Mouse (Mus musculus) kidney, embryonic 16.5 days (tissue): ENCODE measurements around the gene Rspry1. TPM values are rescaled to one million over a fixed set of nuclear protein-coding genes. Genes with fewer than 3 reads are reported as not detected.

Source experiments
- ATAC-seq: fragments of 200-750 bp; cut with Nextera tagmentation; 2 replicates; pipeline ENCODE4 v1.8.0; 2017; ENCODE audit warnings: moderate TSS enrichment; ENCODE audit not compliant: low FRiP score, low TSS enrichment
- H3K27ac ChIP-seq: fragments of 300-500 bp; sonication (generic); 2 replicates; pipeline ENCODE4 v1.5.1; 2014; ENCODE audit warnings: low read length
- H3K27me3 ChIP-seq: fragments of 300-500 bp; sonication (generic); 2 replicates; pipeline ENCODE4 v1.6.1; 2014; ENCODE audit warnings: low read length, control low read depth, mixed read lengths; ENCODE audit not compliant: insufficient read depth
- H3K36me3 ChIP-seq: fragments of 300-500 bp; sonication (generic); 2 replicates; pipeline ENCODE4 v1.6.1; 2014; ENCODE audit warnings: low read length, control low read depth, mixed read lengths; ENCODE audit not compliant: insufficient read depth
- H3K4me1 ChIP-seq: fragments of 300-500 bp; sonication (generic); 2 replicates; pipeline ENCODE4 v1.6.1; 2014; ENCODE audit warnings: low read length, control low read depth, mixed read lengths; ENCODE audit not compliant: insufficient read depth
- H3K4me2 ChIP-seq: fragments of 300-500 bp; sonication (generic); replicated peaks from 2 replicates; pipeline ENCODE4 v1.6.1; 2014; ENCODE audit warnings: low read depth, low read length
- H3K4me3 ChIP-seq: fragments of 300-500 bp; sonication (generic); 2 replicates; pipeline ENCODE4 v1.5.1; 2014; ENCODE audit warnings: mild to moderate bottlenecking, low read length
- H3K9ac ChIP-seq: fragments of 300-500 bp; sonication (generic); replicated peaks from 2 replicates; pipeline ENCODE4 v1.6.1; 2014; ENCODE audit warnings: low read length
- H3K9me3 ChIP-seq: fragments of 300-500 bp; sonication (generic); 2 replicates; pipeline ENCODE4 v1.6.1; 2016; ENCODE audit warnings: low read length, control low read depth
- WGBS: fragments of 180-500 bp; shearing (Covaris S2); extraction: QIAGEN DNeasy Blood & Tissue Kit; methylation state at CpG from one replicate; pipeline ENCODE4 v1.1.7; 2014; 5-methylcytosine and 5-hydroxymethylcytosine counted together
- polyA plus RNA-seq: library from polyadenylated mRNA; unstranded; fragments of >200 nt; fragmentation: Nextera tagmentation; extraction: Ambion mirVana; gene quantifications from 2 replicates; pipeline ENCODE4 v1.2.1, GENCODE M21; 2015

Rspry1 gene
- polyA plus RNA-seq, 1 experiment from 2014 or later: 39.1 TPM

- Histone ChIP-seq H3K27me3 (no peaks in the 10 kb centered on the region), H3K9ac (no peak overlapping the region), H3K4me2 (no peak overlapping the region), H3K4me1 (no peaks in the 10 kb centered on the region), H3K27ac (no peak overlapping the region), H3K4me3 (no peak overlapping the region), H3K36me3 (peaks cover 46% of the 10 kb centered on the region), H3K9me3 (no peaks in the 10 kb centered on the region)
- WGBS: 62% methylated on average over 1 of the region's 1 CpGs
- no peak for ATAC-seq
These were observed 43.5 kb downstream of the Rspry1 start for GRCm38 (mm10) chr8:94645202-94645601.

DNA sequence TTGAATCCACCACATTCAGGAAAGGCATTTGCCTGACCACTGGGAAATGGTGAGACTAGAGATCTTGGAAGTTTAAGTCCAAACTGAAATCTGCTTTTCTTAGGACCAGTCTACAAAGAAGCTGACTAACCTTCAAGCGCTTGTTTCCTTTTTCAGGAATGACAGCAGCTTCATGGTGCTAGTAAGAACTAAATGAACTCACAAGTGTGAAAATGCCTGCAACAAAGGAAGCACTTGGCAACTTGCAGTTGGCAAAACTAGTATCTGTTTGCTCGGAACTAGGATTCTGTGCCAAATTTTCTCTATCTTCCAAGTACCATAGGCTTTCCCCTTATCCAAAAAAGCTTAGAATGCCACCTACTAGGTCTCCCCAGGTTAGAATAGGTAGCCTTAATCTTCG, 44.4 kb downstream of the Rspry1 start:
- Histone ChIP-seq H3K27me3 (no peaks in the 10 kb centered on the region), H3K4me2 (no peak overlapping the region), H3K4me3 (no peak overlapping the region), H3K27ac (no peak overlapping the region), H3K36me3 (peaks cover 37% of the 10 kb centered on the region), H3K4me1 (no peaks in the 10 kb centered on the region), H3K9me3 (no peaks in the 10 kb centered on the region), H3K9ac (no peak overlapping the region)
- WGBS: 94% methylated on average over 3 of the region's 3 CpGs
- ATAC-seq: no peak

DNA sequence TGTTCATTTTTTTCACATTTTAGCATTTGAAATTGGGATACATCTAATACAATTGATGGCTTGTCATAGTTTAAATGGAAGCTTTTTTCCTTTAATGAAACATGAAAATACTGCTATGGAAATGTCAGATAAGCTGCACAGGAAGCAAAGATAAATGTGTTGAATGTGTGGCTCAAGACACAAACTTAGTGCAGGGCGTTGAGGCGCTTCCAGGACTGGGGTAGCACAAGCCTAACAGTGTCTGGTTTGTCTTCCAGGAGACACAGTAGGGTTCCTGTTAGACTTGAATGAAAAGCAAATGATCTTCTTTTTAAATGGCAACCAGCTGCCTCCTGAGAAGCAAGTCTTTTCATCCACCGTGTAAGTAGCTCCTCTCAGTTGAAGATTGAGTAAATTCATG, 47.8 kb downstream of the Rspry1 start:
- no peak for ATAC-seq
- H3K4me1 ChIP-seq: no peaks in the 10 kb centered on the region
- no peak overlapping the region for H3K27ac ChIP-seq
- no peak overlapping the region for H3K9ac ChIP-seq
- no peaks in the 10 kb centered on the region for H3K27me3 ChIP-seq
- no peak overlapping the region for H3K4me3 ChIP-seq
- no peaks in the 10 kb centered on the region for H3K9me3 ChIP-seq
- WGBS: 85% methylated on average over 3 of the region's 3 CpGs
- peaks cover 37% of the 10 kb centered on the region for H3K36me3 ChIP-seq
- H3K4me2 ChIP-seq: no peak overlapping the region

DNA sequence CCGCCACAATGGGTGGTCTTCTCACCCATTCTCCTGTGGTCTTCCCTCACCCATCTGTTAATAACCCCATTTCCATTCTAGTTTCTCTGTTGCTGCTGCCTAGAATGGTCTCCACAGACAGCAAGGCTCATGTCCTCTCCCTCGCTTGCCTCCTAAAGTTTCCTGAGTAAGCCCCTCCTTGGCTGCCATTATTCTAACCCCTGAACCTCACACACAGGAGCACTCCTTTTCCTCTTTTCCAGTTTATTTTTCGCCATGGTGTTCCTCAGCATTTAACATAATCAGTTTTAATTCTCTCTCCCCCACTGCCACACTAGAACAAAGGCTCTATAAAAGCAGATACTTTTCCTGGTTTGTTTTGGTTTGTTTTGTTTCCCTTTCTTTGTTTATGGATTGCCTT, 51.2 kb downstream of the Rspry1 start:
- WGBS: 89% methylated on average over 3 of the region's 3 CpGs
- H3K9me3 ChIP-seq: no peaks in the 10 kb centered on the region
- H3K9ac ChIP-seq: no peak overlapping the region
- ATAC-seq: no peak
- H3K4me1 ChIP-seq: no peaks in the 10 kb centered on the region
- H3K27me3 ChIP-seq: no peaks in the 10 kb centered on the region
- H3K27ac ChIP-seq: no peak overlapping the region
- no peak overlapping the region for H3K4me2 ChIP-seq
- H3K4me3 ChIP-seq: no peak overlapping the region
- H3K36me3 ChIP-seq: peaks cover 28% of the 10 kb centered on the region

- Histone ChIP-seq H3K27ac (no peak overlapping the region), H3K9ac (no peak overlapping the region), H3K4me2 (no peak overlapping the region), H3K4me3 (no peak overlapping the region), H3K27me3 (no peaks in the 10 kb centered on the region), H3K9me3 (no peaks in the 10 kb centered on the region), H3K36me3 (peaks cover 30% of the 10 kb centered on the region), H3K4me1 (no peaks in the 10 kb centered on the region)
- no peak for ATAC-seq
These were observed 53.3 kb downstream of the Rspry1 start for GRCm38 (mm10) chr8:94654994-94655393.

- no peak overlapping the region for H3K4me3 ChIP-seq
- H3K36me3 ChIP-seq: peaks cover 25% of the 10 kb centered on the region
These were observed 56.3 kb downstream of the Rspry1 start for GRCm38 (mm10) chr8:94658031-94658430.

GRCm38 (mm10) chr8:94660418-94660817, 58.7 kb downstream of the Rspry1 start:
- ATAC-seq: 0 out of 2 replicates have a peak, but pooled peaks have one; percentile 57
- no peak overlapping the region for H3K4me3 ChIP-seq
- H3K9ac ChIP-seq: no peak overlapping the region
- 66% methylated on average over 4 of the region's 4 CpGs for whole genome bisulfite sequencing
- H3K4me2 ChIP-seq: no peak overlapping the region
- no peaks in the 10 kb centered on the region for H3K4me1 ChIP-seq
- no peaks in the 10 kb centered on the region for H3K9me3 ChIP-seq
- no peaks in the 10 kb centered on the region for H3K27me3 ChIP-seq
- no peak overlapping the region for H3K27ac ChIP-seq
- peaks cover 14% of the 10 kb centered on the region for H3K36me3 ChIP-seq

More at GRCm38 (mm10) chr8:94658031-94658430, 56.3 kb downstream of the Rspry1 start:
- Histone ChIP-seq H3K4me1 (no peaks in the 10 kb centered on the region), H3K9me3 (no peaks in the 10 kb centered on the region), H3K27me3 (no peaks in the 10 kb centered on the region), H3K27ac (no peak overlapping the region), H3K4me2 (no peak overlapping the region), H3K9ac (no peak overlapping the region)
- no peak for ATAC-seq
- WGBS: 90% methylated on average over 2 of the region's 2 CpGs

GRCm38 (mm10) chr8:94664722-94665121, 63.0 kb downstream of the Rspry1 start:
- Histone ChIP-seq H3K27me3 (no peaks in the 10 kb centered on the region), H3K36me3 (peaks cover 7% of the 10 kb centered on the region; the same call in 1 of the 2 replicates), H3K9ac (no peak overlapping the region), H3K4me3 (no peak overlapping the region), H3K27ac (no peak overlapping the region), H3K4me2 (no peak overlapping the region), H3K4me1 (peaks cover 17% of the 10 kb centered on the region), H3K9me3 (no peaks in the 10 kb centered on the region)
- no peak for ATAC-seq
- WGBS: 72% methylated on average over 2 of the region's 2 CpGs

DNA sequence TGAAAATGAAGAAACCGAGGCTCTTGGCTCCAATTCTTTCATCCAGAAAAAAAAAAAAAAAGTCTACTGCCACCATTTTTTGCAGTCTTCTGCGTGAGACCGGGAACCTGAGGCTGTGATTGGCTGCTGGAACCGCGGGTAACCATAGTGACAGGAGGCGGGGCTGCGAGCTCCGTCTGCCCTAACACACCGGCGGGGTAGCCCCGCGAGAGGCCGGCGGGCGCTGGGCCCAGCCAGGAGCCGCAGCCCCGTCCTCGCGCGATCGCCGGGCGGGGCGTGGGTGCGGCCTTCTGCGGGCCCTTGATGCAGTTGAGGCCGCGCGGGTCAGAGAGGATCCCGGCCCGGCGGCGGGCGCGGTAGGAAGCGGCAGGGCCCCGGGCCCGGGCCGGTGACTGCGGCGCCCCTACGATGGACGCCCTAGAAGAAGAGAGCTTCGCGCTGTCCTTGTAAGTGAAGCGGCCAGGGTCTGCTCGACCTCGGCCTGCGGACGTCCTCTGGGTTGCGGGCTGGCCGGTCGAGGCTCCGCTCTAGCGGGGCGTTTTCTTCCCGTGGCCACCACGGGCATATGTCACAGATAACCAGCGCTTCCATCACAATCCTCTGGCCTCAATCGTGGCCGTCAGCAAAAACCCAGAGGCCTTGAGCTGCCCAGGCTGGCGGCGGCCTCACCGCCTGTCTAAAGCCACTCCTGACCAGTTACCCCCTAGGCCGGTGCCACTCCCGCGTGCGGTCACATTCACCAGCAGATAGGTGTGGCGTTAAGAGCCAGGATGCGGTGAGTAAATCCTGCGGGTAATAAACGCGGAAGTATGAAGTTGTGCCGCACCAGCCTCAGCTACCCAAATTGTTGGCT, 64.9 kb downstream of the Rspry1 start, which contains the start of gene Arl2bp:
Arl2bp (plus strand) TSS at position 145 of the 853 bp plus-strand sequence.
- H3K4me3 ChIP-seq: peak within 1 kb of the TSS; percentile 93
- H3K4me2 ChIP-seq: peak within 1 kb of the TSS; percentile 82
- H3K9me3 ChIP-seq: no peaks in the 10 kb centered on the region
- peak within 1 kb of the TSS; percentile 90 for H3K27ac ChIP-seq
- under 1% methylated on average over 74 of the region's 74 CpGs for WGBS
- peak within 1 kb of the TSS; percentile 95 for H3K9ac ChIP-seq
- no peaks in the 10 kb centered on the region for H3K27me3 ChIP-seq
- H3K36me3 ChIP-seq: peaks cover 22% of the 10 kb centered on the region
- peak; percentile 99 for ATAC-seq
- peaks cover 17% of the 10 kb centered on the region for H3K4me1 ChIP-seq

GRCm38 (mm10) chr8:94674384-94674783, 72.6 kb downstream of the Rspry1 start:
- ATAC-seq: no peak
- H3K4me2 ChIP-seq: no peak overlapping the region
- no peaks in the 10 kb centered on the region for H3K4me1 ChIP-seq
- H3K9me3 ChIP-seq: no peaks in the 10 kb centered on the region
- H3K36me3 ChIP-seq: peaks cover 42% of the 10 kb centered on the region
- no peak overlapping the region for H3K27ac ChIP-seq
- no peak overlapping the region for H3K9ac ChIP-seq
- no peaks in the 10 kb centered on the region for H3K27me3 ChIP-seq
- H3K4me3 ChIP-seq: no peak overlapping the region
- 65% methylated on average over 5 of the region's 5 CpGs for WGBS
